Mouse (Mus musculus): ENCODE measurements around the gene Gm8297. TPM values are rescaled to one million over a fixed set of nuclear protein-coding genes. Genes with fewer than 3 reads are reported as not detected.

Gene Gm8297
- polyA plus RNA-seq (2017; shearing (Covaris generic)) = not detected

DNA sequence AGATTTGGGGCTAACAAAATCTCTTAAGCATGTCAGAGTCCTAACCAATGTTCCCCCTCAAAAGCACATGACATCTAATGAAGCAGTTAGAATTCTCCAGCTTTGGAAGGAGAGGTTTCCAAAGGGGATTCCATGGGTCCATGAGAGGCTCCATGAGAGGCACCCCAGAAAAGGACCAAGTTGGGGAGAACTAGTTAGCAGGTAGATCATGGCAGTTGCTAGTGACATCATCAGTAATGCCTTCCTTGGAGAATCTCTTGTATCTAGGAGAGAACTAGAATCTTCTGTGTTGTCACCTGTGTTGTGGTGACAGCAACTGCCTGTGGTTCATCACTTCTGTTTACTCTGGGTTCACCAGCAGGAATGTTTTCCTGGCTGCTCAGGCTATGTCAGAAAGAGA lies at the start of gene Gm8297:
Gm8297 (plus strand) TSS at position 301 of the 400 bp plus-strand sequence.

DNA sequence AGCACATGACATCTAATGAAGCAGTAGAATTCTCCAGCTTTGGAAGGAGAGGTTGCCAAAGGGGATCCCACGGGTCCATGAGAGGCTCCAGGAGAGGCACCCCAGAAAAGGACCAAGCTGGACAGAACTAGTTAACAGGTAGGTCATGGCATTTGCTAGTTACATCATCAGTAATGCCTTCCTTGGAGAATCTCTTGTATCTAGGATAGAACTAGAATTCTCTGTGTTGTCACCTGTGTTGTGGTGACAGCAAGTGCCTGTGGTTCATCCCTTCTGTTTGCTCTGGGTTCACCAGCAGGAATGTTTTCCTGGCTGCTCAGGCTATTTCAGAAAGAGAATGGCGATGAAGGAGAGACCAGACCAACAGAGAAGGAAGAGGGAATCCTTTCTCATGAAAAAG lies 31.9 kb downstream of the Gm8297 start, which contains the start of gene Gm3298:
Gm3298 (plus strand) TSS at position 301 of the 400 bp plus-strand sequence.

Other genes with a start within 250 kb of the Gm8297 start
- not detected for gene Gm9602, start 207.6 kb upstream of the Gm8297 start, polyA plus RNA-seq (2017; shearing (Covaris generic))
- not detected for gene Gm3269, start 145.8 kb upstream of the Gm8297 start, polyA plus RNA-seq (2017; shearing (Covaris generic))
- gene Gm3264, start 128.4 kb upstream of the Gm8297 start, polyA plus RNA-seq (2017; shearing (Covaris generic)) = not detected
- not detected for gene Gm3278, start 91.5 kb upstream of the Gm8297 start, polyA plus RNA-seq (2017; shearing (Covaris generic))
- gene Gm3298, start 32.0 kb downstream of the Gm8297 start, polyA plus RNA-seq (2017; shearing (Covaris generic)) = not detected
- not detected for gene 4930555G01Rik, start 66.7 kb downstream of the Gm8297 start, polyA plus RNA-seq (2017; shearing (Covaris generic))
- not detected for gene Gm8281, start 87.1 kb downstream of the Gm8297 start, polyA plus RNA-seq (2017; shearing (Covaris generic))
- gene Gm8279, start 147.6 kb downstream of the Gm8297 start, polyA plus RNA-seq (2017; shearing (Covaris generic)) = not detected
- gene Gm3317, start 180.6 kb downstream of the Gm8297 start, polyA plus RNA-seq (2017; shearing (Covaris generic)) = not detected
- not detected for gene Gm8271, start 201.9 kb downstream of the Gm8297 start, polyA plus RNA-seq (2017; shearing (Covaris generic))